Mouse (Mus musculus) midbrain, embryonic 15.5 days (tissue): ENCODE results near the gene Vwa7. TPM values are rescaled to one million over a fixed set of nuclear protein-coding genes. Genes with fewer than 3 reads are reported as not detected.
"Not testable (repeated sequence)": the region's sequence is repeated elsewhere in the genome, so short reads cannot be mapped to it uniquely, and the experiment has no call there.

Experiments
- ATAC-seq: fragments of 200-750 bp; cut with Nextera tagmentation; replicated peaks from 2 replicates; pipeline ENCODE4 v1.8.0; 2017; ENCODE audit warnings: moderate TSS enrichment
- H3K27ac ChIP-seq: fragments of 300-500 bp; sonication (generic); 2 replicates; pipeline ENCODE4 v1.5.1; 2015; ENCODE audit warnings: mild to moderate bottlenecking, inconsistent platforms
- H3K27me3 ChIP-seq: fragments of 300-500 bp; sonication (generic); replicated peaks from 2 replicates; pipeline ENCODE4 v1.6.1; 2015; ENCODE audit warnings: inconsistent platforms
- H3K36me3 ChIP-seq: fragments of 300-500 bp; sonication (generic); replicated peaks from 2 replicates; pipeline ENCODE4 v1.6.1; 2015; ENCODE audit warnings: inconsistent platforms
- H3K4me1 ChIP-seq: fragments of 300-500 bp; sonication (generic); 2 replicates; pipeline ENCODE4 v1.6.1; 2015; ENCODE audit warnings: inconsistent platforms
- H3K4me2 ChIP-seq: fragments of 300-500 bp; sonication (generic); 2 replicates; pipeline ENCODE4 v1.6.1; 2015; ENCODE audit warnings: inconsistent platforms, mild to moderate bottlenecking, moderate library complexity
- H3K4me3 ChIP-seq: fragments of 300-500 bp; sonication (generic); 2 replicates; pipeline ENCODE4 v1.5.1; 2015; ENCODE audit warnings: mild to moderate bottlenecking, inconsistent platforms
- H3K9ac ChIP-seq: fragments of 300-500 bp; sonication (generic); 2 replicates; pipeline ENCODE4 v1.6.1; 2015; ENCODE audit warnings: mild to moderate bottlenecking, inconsistent platforms
- H3K9me3 ChIP-seq: fragments of 300-500 bp; sonication (generic); 2 replicates; pipeline ENCODE4 v1.6.1; 2016; ENCODE audit warnings: inconsistent platforms
- WGBS: fragments of 180-500 bp; shearing (Covaris S2); methylation state at CpG from one replicate; pipeline ENCODE4 v1.1.7; 2015; ENCODE audit warnings: mixed read lengths; 5-methylcytosine and 5-hydroxymethylcytosine counted together
- polyA plus RNA-seq: library from polyadenylated mRNA; unstranded; fragments of >200 nt; fragmentation: Nextera tagmentation; extraction: Ambion mirVana; gene quantifications from 2 replicates; pipeline ENCODE4 v1.2.1, GENCODE M21; 2015

Gene Vwa7
- polyA plus RNA-seq, 1 experiment from 2014 or later, result 0.06 TPM

GRCm38 (mm10) chr17:34984218-34984617 is 32.2 kb upstream of the Vwa7 start:
- H3K4me1 ChIP-seq, result peaks cover 23% of the 10 kb centered on the region
- no peak overlapping the region for H3K27ac ChIP-seq
- ATAC-seq, result no peak
- no peak overlapping the region for H3K4me2 ChIP-seq
- no peaks in the 10 kb centered on the region for H3K9me3 ChIP-seq
- H3K4me3 ChIP-seq, result no peak overlapping the region
- H3K27me3 ChIP-seq, result no peaks in the 10 kb centered on the region
- WGBS, result 70% methylated on average over 2 of the region's 2 CpGs
- H3K36me3 ChIP-seq, result peaks cover 14% of the 10 kb centered on the region; the same call in 1 of the 2 replicates
- no peak overlapping the region for H3K9ac ChIP-seq

GRCm38 (mm10) chr17:34994751-34995150 is 21.6 kb upstream of the Vwa7 start:
- Histone ChIP-seq H3K27me3 (no peaks in the 10 kb centered on the region), H3K9me3 (no peaks in the 10 kb centered on the region), H3K36me3 (no peaks in the 10 kb centered on the region), H3K4me1 (peaks cover 2% of the 10 kb centered on the region; the same call in 1 of the 2 replicates), H3K4me2 (no peak overlapping the region), H3K9ac (no peak overlapping the region), H3K4me3 (no peak overlapping the region), H3K27ac (no peak overlapping the region)
- ATAC-seq, result no peak

GRCm38 (mm10) chr17:34995192-34995591 is 21.2 kb upstream of the Vwa7 start:
- not testable (repeated sequence) for H3K36me3 ChIP-seq, H3K27ac ChIP-seq, H3K9me3 ChIP-seq, H3K9ac ChIP-seq, H3K4me1 ChIP-seq, H3K27me3 ChIP-seq, H3K4me2 ChIP-seq, ATAC-seq, H3K4me3 ChIP-seq
- 93% methylated on average over 4 of the region's 4 CpGs for WGBS

GRCm38 (mm10) chr17:34995927-34996326 is 20.5 kb upstream of the Vwa7 start:
- H3K27ac ChIP-seq, H3K36me3 ChIP-seq, ATAC-seq, H3K4me3 ChIP-seq, H3K4me2 ChIP-seq, H3K27me3 ChIP-seq, H3K9me3 ChIP-seq, H3K4me1 ChIP-seq, H3K9ac ChIP-seq: not testable (repeated sequence)
- 98% methylated on average over 4 of the region's 4 CpGs for WGBS

GRCm38 (mm10) chr17:34996411-34997141 is 19.8 kb upstream of the Vwa7 start:
- no peaks in the 10 kb centered on the region for H3K27me3 ChIP-seq
- peaks cover 9% of the 10 kb centered on the region for H3K4me1 ChIP-seq
- WGBS, result 90% methylated on average over 14 of the region's 14 CpGs
- ATAC-seq, result no peak
- H3K27ac ChIP-seq, result no peak overlapping the region
- H3K36me3 ChIP-seq, result no peaks in the 10 kb centered on the region
- no peak overlapping the region for H3K4me3 ChIP-seq
- no peak overlapping the region for H3K9ac ChIP-seq
- H3K4me2 ChIP-seq, result no peak overlapping the region
- no peaks in the 10 kb centered on the region for H3K9me3 ChIP-seq

GRCm38 (mm10) chr17:34997142-34997483 is 19.3 kb upstream of the Vwa7 start:
- Histone ChIP-seq H3K9ac (no peak overlapping the region), H3K4me3 (no peak overlapping the region), H3K4me1 (peaks cover 14% of the 10 kb centered on the region), H3K36me3 (no peaks in the 10 kb centered on the region), H3K27me3 (no peaks in the 10 kb centered on the region), H3K9me3 (no peaks in the 10 kb centered on the region), H3K27ac (no peak overlapping the region), H3K4me2 (no peak overlapping the region)
- no peak for ATAC-seq
- WGBS, result 89% methylated on average over 5 of the region's 5 CpGs

GRCm38 (mm10) chr17:34998526-34999430 is 17.6 kb upstream of the Vwa7 start:
- Histone ChIP-seq H3K4me1 (peaks cover 29% of the 10 kb centered on the region), H3K27ac (no peak overlapping the region), H3K36me3 (no peaks in the 10 kb centered on the region), H3K4me2 (no peak overlapping the region), H3K9ac (no peak overlapping the region), H3K27me3 (no peaks in the 10 kb centered on the region), H3K9me3 (no peaks in the 10 kb centered on the region), H3K4me3 (no peak overlapping the region)
- no peak for ATAC-seq
- WGBS, result 94% methylated on average over 15 of the region's 15 CpGs

- H3K27me3 ChIP-seq, result not testable (repeated sequence)
- H3K9ac ChIP-seq, result peak overlapping the region; percentile 84
- 26% methylated on average over 29 of the region's 32 CpGs for WGBS
Measured at GRCm38 (mm10) chr17:34999871-35000716, 16.3 kb upstream of the Vwa7 start.

GRCm38 (mm10) chr17:35000717-35001451 is 15.5 kb upstream of the Vwa7 start, which contains the start of gene Vars:
TSS of gene Vars (plus strand) at chr17:35000987.
- H3K36me3 ChIP-seq, result peaks cover 9% of the 10 kb centered on the region; the same call in 1 of the 2 replicates
- peak within 1 kb of the TSS; percentile 84 for H3K9ac ChIP-seq
- H3K9me3 ChIP-seq, result no peaks in the 10 kb centered on the region
- no peaks in the 10 kb centered on the region for H3K27me3 ChIP-seq
- ATAC-seq, result peak; percentile 92
- peaks cover 29% of the 10 kb centered on the region for H3K4me1 ChIP-seq
- peak within 1 kb of the TSS; percentile 98 for H3K27ac ChIP-seq
- peak within 1 kb of the TSS; percentile 94 for H3K4me2 ChIP-seq
- H3K4me3 ChIP-seq, result peak within 1 kb of the TSS; percentile 86
- whole genome bisulfite sequencing, result under 1% methylated on average over 75 of the region's 83 CpGs

More at GRCm38 (mm10) chr17:34999871-35000716, 16.3 kb upstream of the Vwa7 start:
- not testable (repeated sequence) for H3K9me3 ChIP-seq, H3K36me3 ChIP-seq, ATAC-seq
- Histone ChIP-seq H3K4me1 (peaks cover 29% of the 10 kb centered on the region), H3K4me3 (peak overlapping the region; percentile 86), H3K27ac (peak overlapping the region; percentile 98; the same call in 1 of the 2 replicates), H3K4me2 (peak overlapping the region; percentile 94)

- Histone ChIP-seq H3K27ac (peak overlapping the region; percentile 98), H3K36me3 (peaks cover 10% of the 10 kb centered on the region; the same call in 1 of the 2 replicates), H3K4me2 (peak overlapping the region; percentile 94), H3K27me3 (no peaks in the 10 kb centered on the region), H3K4me3 (peak overlapping the region; percentile 86), H3K4me1 (peaks cover 29% of the 10 kb centered on the region), H3K9me3 (no peaks in the 10 kb centered on the region), H3K9ac (peak overlapping the region; percentile 84)
- ATAC-seq, result peak; percentile 13; the same call in 1 of the 2 replicates
- under 1% methylated on average over 35 of the region's 35 CpGs for WGBS
Measured at GRCm38 (mm10) chr17:35001452-35002152, 14.8 kb upstream of the Vwa7 start.
